Mouse (Mus musculus): ENCODE data around the gene Lima1.

Lima1 gene

GRCm38 (mm10) chr15:99867654-99868053, 7.6 kb downstream of the Lima1 start:
- no peak for DNase-seq (ENCODE audit: low read depth in 1 of 2, low spot score in 2 of 2)

GRCm38 (mm10) chr15:99866450-99867221, 8.6 kb downstream of the Lima1 start:
- no peak for DNase-seq (ENCODE audit: low read depth in 1 of 2, low spot score in 2 of 2)

DNA sequence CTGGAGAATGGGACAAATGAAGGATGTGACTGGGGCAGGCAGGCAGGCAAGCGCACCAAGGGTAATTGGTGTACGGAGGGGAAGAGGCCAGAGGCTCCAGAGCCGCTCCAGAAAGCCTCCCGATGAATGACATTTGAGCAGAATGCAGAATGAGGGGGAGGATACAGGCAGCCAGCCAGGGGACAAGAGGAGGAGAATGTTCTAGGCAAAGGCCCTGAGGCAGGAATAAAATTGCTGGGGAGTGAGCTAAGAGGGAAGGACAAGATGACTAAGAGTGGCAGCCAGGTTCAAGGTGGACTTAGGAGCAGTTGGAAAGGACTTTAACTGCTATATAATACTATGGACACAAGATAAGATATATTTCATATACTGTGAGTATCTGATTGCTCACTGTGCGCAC, 9.3 kb downstream of the Lima1 start:
- no peak for DNase-seq (ENCODE audit: low read depth in 1 of 2, low spot score in 2 of 2)

DNA sequence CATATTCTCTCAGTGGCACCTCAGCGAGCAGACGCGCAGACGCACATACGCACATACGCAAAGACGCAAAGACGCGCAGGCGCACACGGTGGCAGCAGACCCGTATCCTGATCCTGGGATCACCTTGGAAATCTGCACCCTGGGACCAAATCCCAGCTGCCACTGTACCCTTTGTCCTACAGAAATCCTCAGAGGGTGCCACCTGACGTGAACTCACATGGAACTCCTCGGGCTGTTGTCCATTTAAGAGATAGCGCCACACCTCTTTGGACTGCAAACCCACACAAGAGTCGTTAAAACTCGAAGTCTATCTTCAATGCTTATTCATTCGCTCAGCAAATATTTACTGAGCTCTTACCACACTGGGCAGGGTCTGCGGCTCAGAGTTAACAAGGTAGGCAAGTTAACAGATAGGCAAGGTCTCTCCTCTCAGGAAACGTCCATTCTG, 9.7 kb downstream of the Lima1 start:
- no peak for DNase-seq (ENCODE audit: low read depth in 1 of 2, low spot score in 2 of 2)

- DNase-seq (ENCODE audit: low read depth in 1 of 2, low spot score in 2 of 2), result no peak
These were observed 10.2 kb downstream of the Lima1 start for GRCm38 (mm10) chr15:99865046-99865445.

- no peak for DNase-seq (ENCODE audit: low read depth in 1 of 2, low spot score in 2 of 2)
These were observed 11.5 kb downstream of the Lima1 start for GRCm38 (mm10) chr15:99863786-99864185.

DNA sequence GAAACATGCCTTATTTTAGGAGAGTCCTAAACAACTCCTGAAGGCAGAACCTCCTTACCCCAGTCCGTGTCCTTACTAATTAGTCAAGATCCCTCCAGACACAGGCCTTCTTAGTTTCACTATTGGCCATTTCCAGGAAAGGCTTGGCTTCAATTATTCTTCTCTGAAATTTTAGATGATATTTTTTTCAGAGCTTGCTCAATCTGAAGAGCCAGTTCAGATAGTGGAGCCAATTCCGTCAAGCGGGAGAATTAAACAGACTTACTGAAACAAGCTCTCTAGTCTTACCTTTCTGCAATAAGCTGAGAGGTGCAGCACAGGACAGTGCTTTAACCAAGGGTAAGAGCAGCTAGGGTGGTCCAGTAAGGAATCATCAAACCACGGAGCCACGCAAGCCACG, 11.9 kb downstream of the Lima1 start:
- no peak for DNase-seq (ENCODE audit: low read depth in 1 of 2, low spot score in 2 of 2)

DNA sequence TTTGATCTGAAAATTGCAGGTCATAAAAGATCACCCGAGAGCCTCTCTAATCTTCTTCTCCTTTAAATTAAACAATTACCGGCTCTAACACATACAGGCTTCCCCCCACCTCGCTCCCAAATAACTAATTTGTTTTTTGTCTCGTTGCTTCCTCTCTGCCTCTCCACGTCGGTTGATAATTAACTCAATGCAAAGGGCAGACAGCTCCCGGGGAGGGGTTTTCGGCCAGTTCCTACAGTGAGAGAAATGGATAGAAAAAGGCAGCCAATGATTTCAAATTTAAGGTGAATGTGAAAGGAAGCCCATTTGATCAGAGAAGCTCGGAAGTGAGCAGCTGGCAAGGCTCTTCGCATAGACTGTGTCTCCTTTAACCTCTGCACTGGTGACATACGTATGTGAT, 12.8 kb downstream of the Lima1 start:
- DNase-seq (ENCODE audit: low read depth in 1 of 2, low spot score in 2 of 2), result no peak

DNA sequence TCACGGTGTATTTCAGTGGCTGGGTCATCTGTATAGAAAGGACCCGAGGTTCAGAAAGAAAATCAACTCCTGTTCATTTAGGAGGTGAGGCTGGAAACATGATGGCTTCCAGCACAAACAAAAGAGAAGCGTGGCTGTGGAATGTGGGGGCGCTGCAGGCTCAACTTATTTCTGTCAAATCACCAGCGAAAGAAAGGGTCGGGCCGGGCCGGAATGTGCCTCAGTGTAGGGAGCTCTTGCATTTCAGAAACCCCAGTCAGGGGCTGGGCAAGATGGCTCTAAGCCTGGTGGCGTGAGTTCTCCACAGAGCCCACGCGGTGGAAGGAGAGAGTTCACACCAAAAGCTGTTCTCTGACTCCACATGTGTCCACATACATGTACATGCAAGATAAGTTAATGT, 13.3 kb downstream of the Lima1 start:
- no peak for DNase-seq (ENCODE audit: low read depth in 1 of 2, low spot score in 2 of 2)

DNA sequence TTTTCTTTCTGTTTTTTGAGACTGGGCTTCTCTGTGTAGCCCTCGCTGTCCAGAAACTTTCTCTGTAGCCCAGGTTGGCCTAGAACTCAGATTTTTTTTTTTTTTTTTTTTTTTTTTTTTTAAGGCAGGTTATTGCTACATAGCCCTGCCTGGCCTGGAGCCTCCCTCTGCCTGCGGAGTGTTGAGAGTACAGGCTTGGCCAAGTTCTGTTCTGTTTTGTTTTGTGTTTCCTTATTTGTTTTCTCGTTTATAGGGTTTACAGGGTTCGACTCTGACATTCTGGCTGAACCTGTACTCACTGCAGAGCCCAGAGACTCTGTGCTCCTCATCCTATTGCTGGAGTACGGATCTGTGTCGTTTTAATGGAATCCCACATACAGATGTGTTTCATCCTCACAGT, 13.7 kb downstream of the Lima1 start:
- DNase-seq (ENCODE audit: low read depth in 1 of 2, low spot score in 2 of 2), result no peak

DNA sequence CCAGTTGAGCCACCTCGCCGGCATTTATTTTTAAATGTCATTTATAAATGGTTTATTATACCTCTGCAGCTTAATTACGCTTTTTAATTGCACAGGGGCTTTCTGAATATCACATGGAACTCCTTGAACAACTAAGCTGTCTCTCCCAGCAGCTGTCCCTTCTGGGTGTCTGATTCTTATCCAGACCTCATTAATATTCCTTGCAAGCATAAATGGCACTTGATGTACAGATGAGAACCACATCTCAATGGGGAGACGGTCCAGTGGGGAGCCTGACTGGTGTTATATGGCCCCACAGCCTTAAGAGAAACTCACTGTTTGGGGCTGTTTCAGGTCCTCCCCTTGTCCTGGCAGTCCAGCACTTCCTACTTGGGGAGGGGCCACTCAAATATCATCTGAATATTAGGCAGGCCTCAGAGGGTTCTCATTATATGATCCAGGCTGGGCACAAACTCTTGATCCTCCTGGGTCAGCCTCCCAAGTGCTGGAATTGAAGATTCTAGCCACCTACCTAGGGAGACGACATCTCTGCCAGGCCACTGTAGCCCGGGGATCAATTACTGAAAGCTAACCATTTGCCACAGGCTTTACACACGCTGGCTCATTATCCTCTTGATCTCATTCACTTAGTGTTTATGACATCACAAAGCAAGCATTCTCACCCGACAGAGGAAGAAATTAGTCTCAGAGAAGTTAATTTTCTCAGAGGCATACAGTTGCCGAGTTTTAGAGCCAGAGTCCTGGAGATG, 15.4 kb downstream of the Lima1 start:
- DNase-seq (ENCODE audit: low read depth in 1 of 2, low spot score in 2 of 2), result no peak

GRCm38 (mm10) chr15:99857479-99857878, 17.8 kb downstream of the Lima1 start:
- DNase-seq (ENCODE audit: low read depth in 1 of 2, low spot score in 2 of 2), result no peak

- DNase-seq (ENCODE audit: low read depth in 1 of 2, low spot score in 2 of 2), result no peak
These were observed 20.1 kb downstream of the Lima1 start for GRCm38 (mm10) chr15:99855119-99855518.

DNA sequence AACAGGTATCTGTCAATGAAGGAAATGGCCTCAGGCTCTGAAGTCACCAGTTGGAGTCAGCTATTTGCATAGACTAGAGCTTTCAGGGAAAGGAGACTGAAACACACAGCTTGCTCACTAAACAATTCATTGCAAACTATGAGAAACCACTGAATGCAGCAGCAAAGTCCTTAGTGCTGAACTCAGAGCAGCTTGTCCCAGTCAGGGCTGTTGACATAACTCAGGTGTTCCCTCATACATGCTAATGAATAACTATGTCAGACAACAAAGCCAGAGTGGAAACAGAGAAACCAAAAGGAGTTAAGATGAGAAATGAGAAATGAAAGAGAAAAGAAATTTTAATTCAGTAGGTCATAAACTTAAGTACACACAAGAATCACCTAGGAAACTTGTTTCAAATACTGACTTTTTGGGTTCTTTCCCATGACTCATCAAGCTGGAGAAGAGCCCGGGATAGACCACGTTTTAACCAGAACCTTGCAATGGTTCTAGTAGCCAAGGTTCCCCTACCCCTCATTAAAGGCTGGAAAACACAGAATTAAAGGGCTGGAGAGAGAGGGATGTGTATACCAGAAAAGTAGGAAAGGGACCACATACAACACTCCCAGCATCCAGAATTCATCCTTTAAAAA, 22.5 kb downstream of the Lima1 start:
- no peak for DNase-seq (ENCODE audit: low read depth in 1 of 2, low spot score in 2 of 2)

DNA sequence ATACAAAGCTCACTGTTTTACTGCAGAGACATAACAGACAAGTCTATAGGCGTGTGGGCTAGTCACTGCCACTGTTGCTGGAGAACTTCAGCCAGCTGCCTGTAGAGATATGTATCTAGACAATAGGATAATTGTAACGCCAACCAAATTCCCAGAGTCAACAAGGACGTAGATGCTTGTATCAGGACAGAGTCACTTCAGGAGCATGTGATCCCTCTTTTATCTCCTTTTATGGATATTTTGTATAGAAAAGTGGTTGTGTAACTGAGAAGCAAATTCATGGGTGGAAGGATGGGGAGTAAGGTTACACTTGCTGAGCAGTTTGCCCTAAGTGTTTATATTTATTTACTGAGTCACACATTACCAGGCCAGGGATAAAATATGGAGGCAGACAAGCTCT, 25.0 kb downstream of the Lima1 start:
- no peak for DNase-seq (ENCODE audit: low read depth in 1 of 2, low spot score in 2 of 2)

DNA sequence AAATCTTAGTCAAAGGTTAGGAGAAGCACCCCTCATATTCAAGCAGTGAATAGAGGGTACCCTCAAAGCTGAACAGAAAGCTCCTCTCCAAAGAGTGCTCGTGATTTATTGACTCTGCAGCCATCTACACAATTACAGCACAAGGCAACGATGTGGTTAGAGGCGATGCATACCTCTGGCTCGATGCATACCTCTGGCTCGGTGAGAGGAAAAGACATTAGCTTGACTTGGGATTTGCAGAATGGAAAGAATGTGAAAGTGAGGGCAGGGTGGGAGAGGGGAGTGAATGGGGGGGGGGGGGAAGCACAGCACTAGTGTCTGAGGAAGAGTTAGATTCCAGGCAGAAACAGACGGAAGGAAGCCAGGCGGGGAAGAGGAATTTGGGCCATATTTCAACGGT, 27.3 kb downstream of the Lima1 start:
- no peak for DNase-seq (ENCODE audit: low read depth in 1 of 2, low spot score in 2 of 2)

DNA sequence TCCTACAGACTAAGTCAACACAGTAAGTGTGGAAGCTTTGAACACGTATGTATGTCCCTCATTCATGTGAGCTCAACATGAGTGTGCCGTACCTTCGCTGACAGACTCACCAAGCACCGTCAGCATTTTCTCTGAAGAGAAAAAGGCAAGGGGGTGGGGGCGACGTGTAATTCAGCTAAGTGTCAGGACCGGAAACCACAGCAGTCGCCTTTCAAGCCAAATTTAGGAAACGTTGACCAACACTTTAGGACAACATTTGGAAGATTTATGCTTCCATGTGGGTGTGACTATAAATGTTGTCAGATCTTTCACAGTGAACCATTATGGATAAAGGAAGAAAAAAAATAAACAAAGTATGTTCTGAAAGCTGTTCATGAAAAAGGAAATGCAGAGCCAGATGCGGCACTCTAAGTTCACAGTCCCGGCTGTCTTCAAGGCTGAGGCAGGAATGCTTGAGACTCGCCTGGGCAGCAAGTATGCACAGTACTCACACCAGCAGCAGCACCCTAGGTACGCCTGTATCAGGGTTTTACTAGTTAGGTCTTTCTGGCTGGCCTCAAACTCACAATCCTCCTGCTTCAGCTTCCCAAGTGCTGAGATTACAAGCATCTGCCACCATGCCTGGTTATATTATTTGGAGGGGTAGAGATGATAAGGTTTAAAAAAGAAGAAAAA, 27.9 kb downstream of the Lima1 start:
- DNase-seq (ENCODE audit: low read depth in 1 of 2, low spot score in 2 of 2), result no peak

DNA sequence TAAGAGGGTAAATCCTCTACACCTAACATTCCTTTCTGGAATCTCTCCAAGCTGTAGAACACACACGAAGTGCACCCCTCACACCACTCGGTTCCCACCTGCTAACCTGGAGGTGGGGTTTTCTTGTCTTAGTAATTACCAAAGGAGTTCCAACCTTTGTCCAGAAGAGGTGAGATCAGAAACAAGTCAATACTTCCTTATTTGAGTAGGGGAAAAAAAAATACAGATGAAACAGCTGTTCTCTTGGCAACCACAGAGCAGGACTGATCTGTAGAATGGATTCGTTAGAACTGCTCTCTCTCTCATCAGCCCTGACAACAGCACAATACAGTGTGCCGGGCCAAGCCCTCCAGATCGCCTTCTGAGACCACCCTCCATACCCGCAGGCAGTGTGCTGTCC, 28.6 kb downstream of the Lima1 start:
- no peak for DNase-seq (ENCODE audit: low read depth in 1 of 2, low spot score in 2 of 2)

- no peak for DNase-seq (ENCODE audit: low read depth in 1 of 2, low spot score in 2 of 2)
These were observed 31.4 kb downstream of the Lima1 start for GRCm38 (mm10) chr15:99843856-99844255.

DNA sequence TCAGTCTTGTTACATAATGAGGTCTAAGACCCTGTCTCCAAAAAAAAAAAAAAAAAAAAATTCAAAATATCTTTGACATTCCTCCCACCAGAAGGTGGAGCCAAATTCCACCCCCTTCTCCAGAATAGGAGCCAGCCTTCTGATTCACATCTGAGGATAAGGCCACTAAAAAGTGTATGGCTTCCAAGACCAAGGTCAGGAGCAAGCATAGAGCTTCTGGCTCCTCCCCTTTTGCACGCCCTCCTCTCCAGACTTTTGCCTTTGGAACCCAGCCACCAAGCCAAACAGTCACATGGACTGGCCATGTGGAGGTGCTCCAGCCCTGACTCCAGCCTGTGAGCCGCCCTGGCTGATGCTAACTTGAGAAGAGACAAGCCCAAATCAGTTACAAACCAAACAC, 35.3 kb downstream of the Lima1 start:
- DNase-seq (ENCODE audit: low read depth in 1 of 2, low spot score in 2 of 2), result no peak

DNA sequence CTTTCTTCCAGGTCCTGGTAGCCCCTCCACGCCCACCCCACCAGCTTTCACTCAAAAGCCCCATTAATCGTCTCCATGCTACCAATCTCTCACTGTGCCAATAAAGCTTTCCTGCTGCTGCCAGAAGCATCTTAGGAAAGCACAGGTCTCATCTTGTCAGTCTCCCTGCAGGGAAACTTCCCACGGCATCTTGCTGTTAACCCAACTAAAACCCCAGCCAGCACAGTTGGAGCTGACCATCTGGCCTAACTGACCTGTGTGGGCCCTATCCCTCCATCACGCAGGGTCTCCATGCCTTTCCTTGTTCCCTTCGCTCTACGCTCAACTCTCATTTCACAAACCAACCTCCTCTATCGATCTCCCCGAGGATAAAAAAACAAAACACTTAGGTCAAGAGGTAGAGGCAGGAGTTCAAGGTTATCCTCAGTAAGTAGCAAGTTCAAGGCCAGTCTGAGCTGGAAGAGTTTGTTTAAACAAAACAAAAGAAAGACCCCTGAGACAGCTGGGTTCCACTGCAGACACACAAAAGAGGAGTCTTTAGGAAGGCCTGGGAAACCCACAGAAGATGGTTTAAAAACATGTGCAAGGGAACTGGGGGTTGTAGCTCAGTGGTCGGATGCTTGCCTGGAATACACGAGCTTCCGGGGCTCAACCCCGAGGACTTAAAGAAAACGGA, 36.0 kb downstream of the Lima1 start:
- DNase-seq (ENCODE audit: low read depth in 1 of 2, low spot score in 2 of 2), result no peak
